Mouse (Mus musculus) left cerebral cortex, adult 8-10 months (tissue): Measurements from ENCODE around the gene Prl3a1. TPM values are rescaled to one million over a fixed set of nuclear protein-coding genes. Genes with fewer than 3 reads are reported as not detected.

Experiments used
- DNase-seq, 2 experiments: peaks; one replicate each; pipeline ENCODE4 v3.0.0; 2022; ENCODE audit warnings: low spot score in 2 of 2
- total RNA-seq, 4 experiments: library from RNA; stranded (reverse); gene quantifications; 2 replicates each; pipeline ENCODE4 v1.2.4; 2022

Gene Prl3a1
- not detected for total RNA-seq

DNA sequence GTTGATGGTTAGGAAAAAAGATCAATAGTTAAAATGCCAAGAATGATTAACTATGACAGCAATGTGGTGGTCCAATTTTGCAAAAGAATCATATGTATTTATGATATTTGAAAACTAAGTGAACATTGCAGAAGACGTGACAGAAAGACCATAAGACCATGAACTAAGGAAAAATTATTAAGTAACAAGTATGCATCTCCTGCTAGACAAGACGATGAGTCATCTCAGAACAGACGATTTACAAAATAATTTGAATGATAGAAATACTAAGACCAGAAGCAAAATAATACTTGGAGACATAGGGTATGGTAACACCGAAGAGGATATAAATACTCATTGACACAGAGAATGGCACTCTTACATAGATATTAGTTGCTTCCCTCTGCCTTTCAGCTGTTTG lies at the start of gene Prl3a1:
Gene Prl3a1, plus strand, starts transcription at position 301 of the 400 bp plus-strand sequence.
- no peak for DNase-seq

DNA sequence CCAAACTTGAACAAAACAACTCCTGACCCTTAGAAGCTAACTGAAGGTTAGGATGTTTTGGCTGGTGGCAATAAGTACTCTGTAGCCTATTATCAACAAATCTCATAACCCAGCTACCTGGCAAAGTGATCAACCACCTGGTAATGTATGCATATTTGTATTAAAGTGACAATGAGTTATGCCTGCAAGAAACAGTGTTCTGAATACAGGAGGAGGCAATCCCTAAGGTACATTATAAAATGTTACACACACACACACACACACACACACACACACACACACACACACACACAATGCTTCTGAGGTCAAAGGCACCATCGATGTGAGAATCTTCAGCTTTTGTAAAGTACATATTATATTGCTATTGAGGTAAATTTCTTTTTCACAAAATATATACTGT lies 17.7 kb upstream of the Prl3a1 start, which contains the start of gene Prl3b1:
Gene Prl3b1, plus strand, starts transcription at position 301 of the 400 bp plus-strand sequence.
- DNase-seq: no peak

DNA sequence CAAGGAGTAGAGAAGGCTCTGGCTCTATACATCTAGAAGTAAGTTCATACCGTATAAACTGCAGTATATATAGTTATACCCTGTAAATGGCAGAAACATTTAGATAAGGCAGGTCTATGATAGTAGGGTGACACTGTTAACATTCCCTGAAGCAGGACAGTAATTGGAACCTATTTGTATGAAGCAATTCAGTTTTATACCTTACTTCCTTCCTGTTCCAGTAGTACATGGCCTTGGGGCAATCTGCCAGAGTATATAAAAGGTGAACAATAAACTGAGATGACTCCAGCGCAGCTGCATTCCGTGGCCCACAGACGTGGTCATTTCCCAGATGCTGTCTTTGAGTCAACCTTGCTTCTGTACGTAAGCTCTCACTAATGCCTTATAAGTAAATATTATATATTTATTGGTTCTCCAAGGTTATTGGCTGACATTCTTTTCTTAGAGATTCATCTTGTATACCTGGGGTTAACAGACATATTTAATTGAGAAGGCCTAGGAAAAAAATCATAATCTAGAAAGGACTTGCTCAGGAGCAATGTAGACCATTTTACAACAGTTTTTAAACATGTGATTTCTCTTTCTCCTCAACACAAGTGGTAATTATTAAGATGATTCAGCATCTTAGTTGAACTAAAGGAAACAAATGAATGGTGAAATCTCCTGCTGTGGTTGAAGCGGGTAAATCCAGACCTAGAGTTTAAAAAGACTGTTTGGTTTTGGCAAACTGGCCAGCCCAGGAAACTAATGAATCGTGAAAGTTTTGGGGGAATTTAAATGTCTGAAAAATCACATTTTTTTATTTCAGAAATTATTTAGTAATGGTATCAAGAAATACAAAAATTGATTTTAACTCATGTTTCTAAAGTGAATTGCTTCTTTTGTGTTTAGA lies 53.3 kb downstream of the Prl3a1 start, which contains the start of gene Prl6a1:
Gene Prl6a1, plus strand, starts transcription at position 294 of the 892 bp plus-strand sequence.
- DNase-seq: no peak

Other genes starting within 250 kb of the Prl3a1 start
- gene Prl, start 201.9 kb upstream of the Prl3a1 start, total RNA-seq: 10 to 100 TPM in 1 of 4 experiments, 1 to 10 TPM in 1, not detected in 2; 1.2 to 24.5 TPM
- gene Prl3d1, start 165.2 kb upstream of the Prl3a1 start, total RNA-seq: not detected
- not detected for gene Prl3d2, start 137.7 kb upstream of the Prl3a1 start, total RNA-seq
- not detected for gene Prl3d3, start 102.6 kb upstream of the Prl3a1 start, total RNA-seq
- not detected for gene Prl3c1, start 62.8 kb upstream of the Prl3a1 start, total RNA-seq
- not detected for gene Prl3b1, start 17.6 kb upstream of the Prl3a1 start, total RNA-seq
- gene Prl6a1, start 53.2 kb downstream of the Prl3a1 start, total RNA-seq: not detected
- not detected for gene Prl8a2, start 86.2 kb downstream of the Prl3a1 start, total RNA-seq
- not detected for gene Prl2b1, start 131.4 kb downstream of the Prl3a1 start, total RNA-seq
- gene Prl8a6, start 179.3 kb downstream of the Prl3a1 start, total RNA-seq: not detected